Mouse (Mus musculus) megakaryocyte progenitor cell, adult 5-6 weeks (primary cell): ENCODE measurements around the gene Batf. TPM values are rescaled to one million over a fixed set of nuclear protein-coding genes. Genes with fewer than 3 reads are reported as not detected.
"Not testable (repeated sequence)": the region's sequence is repeated elsewhere in the genome, so short reads cannot be mapped to it uniquely, and the experiment has no call there.

Experiments used
- ATAC-seq: replicated peaks from 2 replicates; pipeline ENCODE4 v1.8.0; 2016; ENCODE audit warnings: mild to moderate bottlenecking, moderate TSS enrichment, inconsistent platforms; ENCODE audit not compliant: poor library complexity
- total RNA-seq, 2 experiments: library from RNA; stranded (forward) in 1 of 2; stranded (reverse) in 1 of 2; fragments of 157-497, 149-512 nt in 1 of 2; fragments of 200-1000 nt in 1 of 2; gene quantifications; 2 replicates each; pipeline versions ENCODE4 v1.2.3 to v1.2.4; 2015 to 2017

The Batf gene
- 8.2 and 9.0 TPM in 2 replicates for total RNA-seq (2015)
- 29.2 and 41.9 TPM in 2 replicates for total RNA-seq (2017)

GRCm38 (mm10) chr12:85686466-85687216 lies at the start of gene Batf:
TSS of gene Batf (plus strand) at chr12:85686669.
- peak; percentile 77 for ATAC-seq

GRCm38 (mm10) chr12:85637932-85638331 lies 48.5 kb upstream of the Batf start:
- ATAC-seq = no peak

GRCm38 (mm10) chr12:85638541-85639325 lies 47.7 kb upstream of the Batf start:
- no peak for ATAC-seq

GRCm38 (mm10) chr12:85639326-85640008 lies 47.0 kb upstream of the Batf start:
- no peak for ATAC-seq

- peak; percentile 64 for ATAC-seq
These were observed 45.5 kb upstream of the Batf start for GRCm38 (mm10) chr12:85640852-85641563.

GRCm38 (mm10) chr12:85641564-85641931 lies 44.9 kb upstream of the Batf start:
- ATAC-seq = no peak

GRCm38 (mm10) chr12:85643735-85644134 lies 42.7 kb upstream of the Batf start:
- ATAC-seq = 0 out of 2 replicates have a peak, but pooled peaks have one; percentile 10

- ATAC-seq = no peak
These were observed 40.8 kb upstream of the Batf start for GRCm38 (mm10) chr12:85645664-85646063.

- ATAC-seq = peak; percentile 70
These were observed 39.1 kb upstream of the Batf start for GRCm38 (mm10) chr12:85647346-85647745.

GRCm38 (mm10) chr12:85647955-85648354 lies 38.5 kb upstream of the Batf start:
- peak; percentile 81 for ATAC-seq

- ATAC-seq = peak; percentile 86
These were observed 27.1 kb upstream of the Batf start for GRCm38 (mm10) chr12:85659319-85659718.

- ATAC-seq = no peak; the same call in 1 of the 2 replicates
These were observed 25.6 kb upstream of the Batf start for GRCm38 (mm10) chr12:85660855-85661254.

GRCm38 (mm10) chr12:85662232-85662631 lies 24.2 kb upstream of the Batf start:
- not testable (repeated sequence) for ATAC-seq

- peak; percentile 79 for ATAC-seq
These were observed 23.6 kb upstream of the Batf start for GRCm38 (mm10) chr12:85662896-85663295.

- ATAC-seq = no peak
These were observed 20.4 kb upstream of the Batf start for GRCm38 (mm10) chr12:85666112-85666511.

GRCm38 (mm10) chr12:85667071-85667470 lies 19.4 kb upstream of the Batf start:
- ATAC-seq = no peak

- no peak for ATAC-seq
These were observed 17.8 kb upstream of the Batf start for GRCm38 (mm10) chr12:85668696-85669095.

- peak; percentile 71 for ATAC-seq
These were observed 16.4 kb upstream of the Batf start for GRCm38 (mm10) chr12:85670080-85670479.

GRCm38 (mm10) chr12:85673914-85674313 lies 12.6 kb upstream of the Batf start:
- peak; percentile 83 for ATAC-seq

- no peak for ATAC-seq
These were observed 7.4 kb upstream of the Batf start for GRCm38 (mm10) chr12:85679117-85679516.

- no peak for ATAC-seq
These were observed 6.7 kb upstream of the Batf start for GRCm38 (mm10) chr12:85679808-85680207.
